Comparison of ENCODE assay signal across 10 mouse cellular contexts in the genomic region with DNA sequence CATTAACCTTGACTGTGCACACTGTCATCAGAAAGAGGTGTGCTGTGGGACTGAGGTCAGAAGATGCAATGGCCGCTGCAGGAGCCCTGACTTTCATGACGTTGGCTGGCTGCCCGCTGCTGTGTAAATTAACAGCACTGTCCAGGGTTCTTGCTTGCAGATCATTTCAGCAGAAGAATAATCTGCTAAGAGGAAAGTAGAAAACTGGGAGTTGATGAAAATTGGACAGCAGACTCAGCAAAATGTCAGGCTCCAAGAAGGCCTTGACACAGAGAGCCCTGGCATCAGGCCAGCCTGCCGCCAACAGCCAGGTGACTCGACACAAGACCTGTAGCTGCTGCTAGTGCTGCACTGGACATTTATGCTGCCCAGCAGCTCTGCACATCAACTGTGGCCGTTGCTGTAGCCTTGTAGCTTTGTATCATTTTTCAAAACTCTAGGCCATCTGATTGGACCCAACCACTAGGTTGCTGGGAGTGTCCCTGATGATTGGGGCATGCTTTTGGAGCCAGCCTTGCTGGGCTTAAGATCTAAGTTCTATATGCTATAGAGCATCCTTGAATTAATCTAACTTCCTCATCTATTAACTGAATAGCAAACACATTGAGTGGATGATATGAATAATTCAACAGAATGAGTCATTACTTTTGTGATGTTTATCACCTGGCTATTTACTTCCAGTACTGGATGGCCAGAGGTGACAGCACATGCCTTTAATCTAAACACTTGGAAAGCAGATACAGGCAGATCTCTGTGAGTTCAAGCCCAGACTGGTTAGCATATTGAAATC. TPM values are rescaled to one million over a fixed set of nuclear protein-coding genes. Genes with fewer than 3 reads are reported as not detected.
DNase-seq lines count a peak whose midpoint lies in the region; ATAC-seq lines count a peak whose summit lies in the region.
"Had no signal": no experiment of that assay in that cellular context is flagged by ENCODE, and none has a peak within 500 bp of the region (broad histone marks: within the 10 kb centered on the region; RNA-seq: fewer than 3 reads in every experiment).

No protein-coding gene starts in this region.

- DNase-seq in lung, postnatal 25 days (ENCODE audit: low spot score) = no peak
- DNase-seq in adrenal gland, adult 8-10 months = peak; percentile 67
- peak; percentile 29 to 48 for DNase-seq in kidney, adult 8-10 months
- DNase-seq in ovary, postnatal 36 days (ENCODE audit: low spot score) = peak; percentile 24
- DNase-seq in frontal cortex, postnatal 10 days (ENCODE audit: low spot score in 2 of 2) = no peak
- no peak for DNase-seq in embryo, embryonic 9.5 days (ENCODE audit: extremely low spot score)

- H3K27ac ChIP-seq in lung, embryonic 16.5 days (ENCODE audit: low read length) = peak overlapping the region; percentile 75
- H3K27ac ChIP-seq: forebrain, embryonic 15.5 days; left cerebral cortex, adult 2 months had no signal

- peaks cover 16% of the 10 kb centered on the region for H3K4me1 ChIP-seq in lung, embryonic 16.5 days (replicated peaks; ENCODE audit: control insufficient read depth, insufficient read depth, low read length)
- H3K4me1 ChIP-seq: forebrain, embryonic 15.5 days had no signal

- H3K4me3 ChIP-seq in lung, embryonic 16.5 days (ENCODE audit: low read length) = no peak overlapping the region
- H3K4me3 ChIP-seq: forebrain, embryonic 15.5 days; left cerebral cortex, adult 2 months had no signal

- no peaks in the 10 kb centered on the region for H3K9me3 ChIP-seq in lung, embryonic 16.5 days (ENCODE audit: control insufficient read depth, low read length)
- H3K9me3 ChIP-seq: forebrain, embryonic 15.5 days had no signal

- ATAC-seq in lung, embryonic 16.5 days (ENCODE audit: low read depth) = peak; percentile 35
- ATAC-seq: forebrain, embryonic 15.5 days had no signal

- H3K4me2 ChIP-seq in lung, embryonic 16.5 days (ENCODE audit: low read depth, low read length) = no peak overlapping the region
- H3K4me2 ChIP-seq: forebrain, embryonic 15.5 days; midbrain, embryonic 11.5 days had no signal

- no peaks in the 10 kb centered on the region for H3K27me3 ChIP-seq in lung, embryonic 16.5 days (ENCODE audit: control insufficient read depth, insufficient read depth, low read depth, low read length)
- H3K27me3 ChIP-seq: forebrain, embryonic 15.5 days had no signal

- H3K9ac ChIP-seq in lung, embryonic 16.5 days (ENCODE audit: low read length) = no peak overlapping the region
- H3K9ac ChIP-seq: forebrain, embryonic 15.5 days had no signal

- H3K36me3 ChIP-seq in lung, embryonic 16.5 days (ENCODE audit: control insufficient read depth, insufficient read depth, low read length) = no peaks in the 10 kb centered on the region
- H3K36me3 ChIP-seq: forebrain, embryonic 15.5 days had no signal

- WGBS in lung, embryonic 16.5 days = 28% methylated on average over 6 of the region's 6 CpGs

RNA-seq across cellular contexts. Expression of a gene that starts 12.5 kb away (rescaled TPM):
- polyA plus RNA-seq in lung, embryonic 16.5 days (2015; fragmentation: Nextera tagmentation; extraction: Ambion mirVana) = 10.7 and 11.4 TPM in 2 replicates
- 10 to 100 TPM; 31.3 to 67.6 (median 48.9) TPM for total RNA-seq in adrenal gland, adult 8-10 months (2022)

Comparison
In these comparisons a context has a peak if more than half of its experiments do, and no peak if none do; other contexts are left out.
1. DNase-seq: peak in adrenal gland, adult 8-10 months (single experiment), kidney, adult 8-10 months (2 of 2) and ovary, postnatal 36 days (single experiment); none in lung, postnatal 25 days (single experiment), frontal cortex, postnatal 10 days (0 of 2) and embryo, embryonic 9.5 days (single experiment).